Mouse (Mus musculus): ENCODE measurements around the gene Ccsap. TPM values are rescaled to one million over a fixed set of nuclear protein-coding genes. Genes with fewer than 3 reads are reported as not detected.

Gene Ccsap
- 45.1 and 48.1 TPM in 2 replicates for polyA plus RNA-seq (2012; rRNA removed)

DNA sequence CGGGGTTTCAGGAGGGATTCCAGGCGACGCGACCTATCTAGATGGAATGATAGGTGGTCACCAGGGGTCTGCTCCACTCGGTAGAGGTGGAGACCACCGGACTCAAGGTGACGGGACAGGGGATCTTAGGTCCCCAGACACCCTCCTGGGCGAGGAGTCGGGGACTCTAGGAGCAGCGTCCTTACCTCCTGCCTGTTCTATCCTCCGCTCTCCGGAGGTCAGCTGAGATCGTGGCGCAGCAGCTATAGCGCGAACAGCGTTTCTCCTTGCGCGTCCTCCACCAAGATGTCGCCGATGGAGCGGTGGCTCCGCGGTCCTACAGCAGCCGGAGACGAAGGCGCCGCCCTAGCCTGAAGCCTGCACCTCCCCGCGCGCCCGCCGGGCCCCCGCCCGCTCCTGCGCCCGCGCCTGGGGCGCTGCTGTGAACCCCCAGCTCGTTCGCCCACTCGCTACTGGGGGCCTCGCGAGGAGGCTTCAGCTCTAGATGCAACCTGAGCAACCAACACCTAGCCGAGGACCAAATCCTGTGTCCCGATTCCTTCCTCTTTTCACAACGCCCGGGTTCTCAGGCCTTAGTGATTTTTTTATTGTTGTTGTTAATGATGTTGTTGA is at the start of gene Ccsap:
TSS of gene Ccsap (minus strand) at position 562 of the 612 bp plus-strand sequence.
- H3K4me1 ChIP-seq (ENCODE audit: control insufficient read depth, insufficient read depth, low read length), result peaks cover 3% of the 10 kb centered on the region
- peak within 1 kb of the TSS; percentile 91 for H3K27ac ChIP-seq (ENCODE audit: insufficient read depth, low read length)
- peak within 1 kb of the TSS; percentile 94 for H3K4me3 ChIP-seq (ENCODE audit: insufficient read depth, low read length)
- no peak for TF ChIP-seq CTCF (IDR thresholded peaks at IDR 0.05; ENCODE audit: extremely low read depth, insufficient read depth, low read length)
- TF ChIP-seq POLR2A (IDR thresholded peaks at IDR 0.05; ENCODE audit: extremely low read depth, insufficient read depth, low read length), result peak; percentile 63; the same call in 1 of the 2 replicates

GRCm38 (mm10) chr8:123907604-123908003 is 47.6 kb upstream of the Ccsap start:
- Histone ChIP-seq H3K27ac (ENCODE audit: insufficient read depth, low read length) (no peak overlapping the region), H3K4me1 (ENCODE audit: control insufficient read depth, insufficient read depth, low read length) (no peaks in the 10 kb centered on the region), H3K4me3 (ENCODE audit: insufficient read depth, low read length) (no peak overlapping the region)
- TF ChIP-seq CTCF (IDR thresholded peaks at IDR 0.05; ENCODE audit: extremely low read depth, insufficient read depth, low read length) (no peak), POLR2A (IDR thresholded peaks at IDR 0.05; ENCODE audit: extremely low read depth, insufficient read depth, low read length) (no peak)

- Histone ChIP-seq H3K27ac (ENCODE audit: insufficient read depth, low read length) (no peak overlapping the region), H3K4me1 (ENCODE audit: control insufficient read depth, insufficient read depth, low read length) (no peaks in the 10 kb centered on the region), H3K4me3 (ENCODE audit: insufficient read depth, low read length) (no peak overlapping the region)
- no peak for TF ChIP-seq CTCF (IDR thresholded peaks at IDR 0.05; ENCODE audit: extremely low read depth, insufficient read depth, low read length)
- TF ChIP-seq POLR2A (IDR thresholded peaks at IDR 0.05; ENCODE audit: extremely low read depth, insufficient read depth, low read length), result no peak
Measured at GRCm38 (mm10) chr8:123902653-123903052, 42.6 kb upstream of the Ccsap start.

DNA sequence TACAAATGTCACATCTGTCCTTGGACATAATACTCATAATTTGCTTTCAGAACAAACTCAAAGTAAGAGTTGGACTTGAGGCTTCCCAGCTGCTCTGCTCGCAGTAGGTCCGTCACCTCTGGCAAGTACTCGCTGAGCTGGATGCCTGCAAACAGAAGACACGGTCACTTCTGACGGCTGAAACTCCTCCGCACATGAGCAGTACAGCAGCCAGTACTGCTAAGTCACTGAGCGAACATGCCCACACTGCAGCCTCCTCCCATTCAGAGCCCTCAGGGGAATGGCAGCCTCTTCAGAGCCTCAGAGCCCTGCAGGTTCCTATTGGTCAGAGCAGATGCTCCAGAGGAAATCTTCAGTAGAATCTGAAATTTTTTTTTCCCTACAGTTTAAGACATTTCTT is 39.4 kb upstream of the Ccsap start:
- TF ChIP-seq CTCF (IDR thresholded peaks at IDR 0.05; ENCODE audit: extremely low read depth, insufficient read depth, low read length), result no peak
- TF ChIP-seq POLR2A (IDR thresholded peaks at IDR 0.05; ENCODE audit: extremely low read depth, insufficient read depth, low read length), result no peak
- H3K4me1 ChIP-seq (ENCODE audit: control insufficient read depth, insufficient read depth, low read length), result 0 out of 2 replicates have a peak, but pooled peaks cover 3% of the 10 kb centered on the region
- no peak overlapping the region for H3K4me3 ChIP-seq (ENCODE audit: insufficient read depth, low read length)
- no peak overlapping the region for H3K27ac ChIP-seq (ENCODE audit: insufficient read depth, low read length)

DNA sequence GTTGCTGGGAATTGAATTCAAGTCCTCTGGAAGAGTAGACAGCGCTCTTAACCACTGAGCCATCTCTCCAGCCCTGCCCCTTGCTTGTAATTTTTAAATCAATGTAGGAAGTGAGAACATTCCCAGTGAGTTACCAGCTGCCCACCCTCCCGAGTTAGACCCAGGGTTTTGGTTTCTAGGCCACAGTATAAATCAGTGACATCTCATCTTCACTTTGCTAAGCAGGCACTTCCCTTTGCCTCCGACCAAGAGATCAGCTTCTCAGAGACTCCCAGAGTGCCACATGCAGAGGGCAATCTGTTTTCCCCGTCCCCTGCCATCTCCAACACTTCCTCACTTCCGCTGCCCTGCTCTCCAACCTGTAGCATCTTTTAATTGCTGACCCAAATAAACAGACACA is 38.6 kb upstream of the Ccsap start:
- Histone ChIP-seq H3K27ac (ENCODE audit: insufficient read depth, low read length) (no peak overlapping the region), H3K4me1 (ENCODE audit: control insufficient read depth, insufficient read depth, low read length) (0 out of 2 replicates have a peak, but pooled peaks cover 3% of the 10 kb centered on the region), H3K4me3 (ENCODE audit: insufficient read depth, low read length) (no peak overlapping the region)
- TF ChIP-seq CTCF (IDR thresholded peaks at IDR 0.05; ENCODE audit: extremely low read depth, insufficient read depth, low read length) (no peak), POLR2A (IDR thresholded peaks at IDR 0.05; ENCODE audit: extremely low read depth, insufficient read depth, low read length) (no peak)

DNA sequence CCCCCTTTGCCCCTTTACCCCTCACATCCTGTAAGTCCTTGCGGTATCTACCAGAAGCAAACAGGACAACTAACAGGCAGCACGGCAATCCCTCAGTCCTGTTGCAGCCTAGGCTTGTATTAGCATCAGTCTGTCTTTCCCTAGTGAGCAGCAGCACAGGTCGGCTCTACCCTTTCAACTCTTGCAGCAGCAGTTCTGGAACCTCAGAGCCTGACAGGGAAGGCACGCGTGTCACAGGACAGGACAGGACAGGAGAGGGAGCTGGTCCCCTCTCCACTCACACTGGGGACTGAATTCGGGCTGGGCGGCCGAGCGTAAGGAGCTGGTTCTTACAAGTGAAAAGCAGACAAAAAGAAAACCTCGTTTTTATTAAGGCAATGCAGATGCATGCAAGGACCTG is 36.8 kb upstream of the Ccsap start:
- Histone ChIP-seq H3K4me1 (ENCODE audit: control insufficient read depth, insufficient read depth, low read length) (peaks cover 3% of the 10 kb centered on the region; the same call in 1 of the 2 replicates), H3K4me3 (ENCODE audit: insufficient read depth, low read length) (no peak overlapping the region), H3K27ac (ENCODE audit: insufficient read depth, low read length) (no peak overlapping the region)
- TF ChIP-seq CTCF (IDR thresholded peaks at IDR 0.05; ENCODE audit: extremely low read depth, insufficient read depth, low read length) (no peak), POLR2A (IDR thresholded peaks at IDR 0.05; ENCODE audit: extremely low read depth, insufficient read depth, low read length) (no peak)

- Histone ChIP-seq H3K27ac (ENCODE audit: insufficient read depth, low read length) (no peak overlapping the region), H3K4me3 (ENCODE audit: insufficient read depth, low read length) (no peak overlapping the region), H3K4me1 (ENCODE audit: control insufficient read depth, insufficient read depth, low read length) (peaks cover 3% of the 10 kb centered on the region; the same call in 1 of the 2 replicates)
- TF ChIP-seq POLR2A (IDR thresholded peaks at IDR 0.05; ENCODE audit: extremely low read depth, insufficient read depth, low read length) (no peak), CTCF (IDR thresholded peaks at IDR 0.05; ENCODE audit: extremely low read depth, insufficient read depth, low read length) (no peak)
Measured at GRCm38 (mm10) chr8:123896366-123896761, 36.4 kb upstream of the Ccsap start.

GRCm38 (mm10) chr8:123895680-123896365 is 35.8 kb upstream of the Ccsap start:
- H3K4me1 ChIP-seq (ENCODE audit: control insufficient read depth, insufficient read depth, low read length), result peaks cover 3% of the 10 kb centered on the region; the same call in 1 of the 2 replicates
- no peak overlapping the region for H3K4me3 ChIP-seq (ENCODE audit: insufficient read depth, low read length)
- no peak overlapping the region for H3K27ac ChIP-seq (ENCODE audit: insufficient read depth, low read length)
- no peak for TF ChIP-seq CTCF (IDR thresholded peaks at IDR 0.05; ENCODE audit: extremely low read depth, insufficient read depth, low read length)

DNA sequence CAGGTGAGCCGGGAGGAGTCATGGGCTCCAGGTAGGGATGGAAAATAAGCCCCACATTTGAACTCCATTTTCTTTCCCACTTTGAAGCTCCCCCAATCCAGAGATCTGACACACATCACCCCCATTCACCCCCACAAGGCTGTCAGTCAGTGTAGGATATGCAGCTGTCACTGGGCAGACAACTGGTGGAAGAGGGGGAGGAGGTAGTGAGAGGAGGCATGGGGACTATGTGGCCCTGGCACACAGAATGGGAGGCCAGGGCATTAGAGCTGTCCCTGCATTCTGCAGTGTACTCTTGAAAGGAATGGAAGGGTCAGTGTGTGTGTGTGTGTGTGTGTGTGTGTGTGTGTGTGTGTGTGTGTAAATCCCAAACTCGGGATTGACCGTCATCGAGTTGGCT is 35.2 kb upstream of the Ccsap start:
- peaks cover 3% of the 10 kb centered on the region; the same call in 1 of the 2 replicates for H3K4me1 ChIP-seq (ENCODE audit: control insufficient read depth, insufficient read depth, low read length)
- no peak for TF ChIP-seq POLR2A (IDR thresholded peaks at IDR 0.05; ENCODE audit: extremely low read depth, insufficient read depth, low read length)
- H3K4me3 ChIP-seq (ENCODE audit: insufficient read depth, low read length), result no peak overlapping the region
- no peak overlapping the region for H3K27ac ChIP-seq (ENCODE audit: insufficient read depth, low read length)

DNA sequence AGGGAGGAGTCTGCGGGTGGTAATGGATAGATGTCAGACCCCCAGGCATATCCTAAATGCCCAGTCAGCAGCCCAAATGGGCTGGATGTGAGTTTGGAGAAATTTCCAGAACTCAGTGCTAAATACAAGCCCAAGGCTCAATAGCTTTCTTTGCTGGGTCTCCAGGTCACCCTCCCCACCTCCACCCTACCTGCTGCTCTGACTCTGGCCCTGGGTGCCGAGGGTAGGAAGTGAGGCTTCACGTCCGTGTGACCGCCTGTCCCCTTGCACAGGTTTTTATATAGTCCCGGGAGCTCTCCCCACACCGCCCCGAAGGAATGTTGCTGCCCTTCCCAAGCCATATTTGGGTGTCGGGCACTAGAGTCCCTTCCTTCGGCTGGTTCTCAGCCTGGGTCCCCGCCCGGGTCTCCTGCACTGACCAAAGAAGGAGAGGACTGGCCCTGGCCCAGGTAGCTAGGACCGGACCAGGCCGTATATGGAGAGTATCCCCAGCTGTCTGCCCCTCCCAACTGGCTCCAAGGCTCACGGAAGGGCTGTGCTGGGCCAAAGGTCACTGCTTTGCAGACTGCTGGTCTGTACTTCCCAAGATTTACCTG is 34.6 kb upstream of the Ccsap start, which contains the start of gene Acta1:
TSS of gene Acta1 (minus strand) at position 250 of the 596 bp plus-strand sequence.
- no peak for TF ChIP-seq POLR2A (IDR thresholded peaks at IDR 0.05; ENCODE audit: extremely low read depth, insufficient read depth, low read length)
- no peak for TF ChIP-seq CTCF (IDR thresholded peaks at IDR 0.05; ENCODE audit: extremely low read depth, insufficient read depth, low read length)
- no peak within 1 kb of the TSS for H3K27ac ChIP-seq (ENCODE audit: insufficient read depth, low read length)
- peaks cover 3% of the 10 kb centered on the region; the same call in 1 of the 2 replicates for H3K4me1 ChIP-seq (ENCODE audit: control insufficient read depth, insufficient read depth, low read length)
- H3K4me3 ChIP-seq (ENCODE audit: insufficient read depth, low read length), result no peak within 1 kb of the TSS
